Mouse (Mus musculus): Measurements from ENCODE around the gene Krtap1-5. TPM values are rescaled to one million over a fixed set of nuclear protein-coding genes. Genes with fewer than 3 reads are reported as not detected.

The Krtap1-5 gene
- polyA plus RNA-seq, 1 experiment, result not detected

DNA sequence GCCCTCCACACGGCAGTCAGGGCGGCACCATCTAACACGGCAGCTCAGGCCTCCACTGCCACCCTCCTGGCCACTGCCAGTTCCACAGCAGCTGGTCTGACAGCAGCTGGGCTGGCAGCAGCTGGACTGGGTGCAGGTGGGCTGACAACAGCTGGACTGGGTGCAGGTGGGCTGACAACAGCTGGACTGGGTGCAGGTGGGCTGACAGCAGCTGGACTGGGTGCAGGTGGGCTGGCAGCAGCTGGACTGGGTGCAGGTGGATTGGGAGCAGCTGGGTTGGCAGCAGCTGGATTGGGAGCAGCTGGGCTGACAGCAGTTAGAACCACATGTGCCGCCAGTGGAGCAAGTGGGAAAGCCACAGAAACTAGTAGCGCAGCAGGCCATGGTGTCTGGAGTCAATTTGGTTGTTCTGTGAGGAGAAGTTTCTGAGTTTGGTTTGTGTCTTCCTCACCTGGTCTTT, 2.5 kb upstream of the Krtap1-5 start, which contains the start of gene Krtap1-4:
Gene Krtap1-4, minus strand, starts transcription at position 410 of the 460 bp plus-strand sequence.
- no peak within 1 kb of the TSS for H3K4me3 ChIP-seq (ENCODE audit: insufficient read depth, low read length)
- H3K4me1 ChIP-seq (ENCODE audit: control insufficient read depth, insufficient read depth, low read length), result no peaks in the 10 kb centered on the region
- TF ChIP-seq CTCF (IDR thresholded peaks at IDR 0.05; ENCODE audit: low read depth, low read length) (no peak), POLR2A (IDR thresholded peaks at IDR 0.05; ENCODE audit: borderline replicate concordance, low read depth, low read length) (no peak)
- no peak within 1 kb of the TSS for H3K27ac ChIP-seq (ENCODE audit: insufficient read depth, low read depth, low read length)

DNA sequence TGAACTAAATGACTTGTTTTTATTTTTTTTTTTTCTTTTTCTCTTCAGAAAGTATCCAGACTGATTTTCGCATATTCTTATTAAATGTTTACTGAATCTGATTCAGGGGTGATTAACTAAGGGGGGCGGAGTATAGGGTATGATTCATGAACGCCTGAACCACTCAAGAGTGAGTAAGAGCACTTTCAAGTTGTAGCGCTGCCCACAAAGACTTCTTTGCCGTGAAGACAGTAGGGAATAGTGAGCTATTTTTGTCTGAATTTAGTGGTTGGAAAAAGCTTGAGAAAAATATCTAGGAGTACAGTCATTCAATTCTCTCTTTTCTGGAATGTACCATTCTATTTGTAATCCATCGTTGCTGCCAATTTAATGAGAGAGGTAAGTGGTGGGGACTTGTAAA, 748 bp upstream of the Krtap1-5 start:
- H3K4me3 ChIP-seq (ENCODE audit: insufficient read depth, low read length), result no peak overlapping the region
- H3K27ac ChIP-seq (ENCODE audit: insufficient read depth, low read depth, low read length), result no peak overlapping the region
- TF ChIP-seq POLR2A (IDR thresholded peaks at IDR 0.05; ENCODE audit: borderline replicate concordance, low read depth, low read length) (no peak), CTCF (IDR thresholded peaks at IDR 0.05; ENCODE audit: low read depth, low read length) (no peak)
- no peaks in the 10 kb centered on the region for H3K4me1 ChIP-seq (ENCODE audit: control insufficient read depth, insufficient read depth, low read length)

DNA sequence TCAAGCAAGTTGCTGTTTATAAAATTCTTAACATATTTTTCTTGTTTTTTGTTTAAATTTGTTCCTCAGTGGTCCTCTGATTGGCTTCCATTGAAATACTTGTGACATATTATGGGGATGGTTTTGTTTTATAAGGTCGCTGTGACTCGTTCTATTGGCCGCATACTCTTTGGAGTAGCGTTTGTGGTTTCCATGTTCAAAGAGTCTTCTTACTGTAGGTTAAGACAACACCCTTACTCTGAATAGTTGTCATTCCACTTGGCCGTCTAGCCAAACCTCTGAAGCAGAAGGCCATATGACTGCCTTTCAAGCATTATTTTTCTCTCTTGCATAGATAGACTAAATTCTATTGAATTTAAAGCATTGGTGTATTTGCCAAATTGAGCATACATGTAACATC, 235 bp upstream of the Krtap1-5 start:
- Histone ChIP-seq H3K4me3 (ENCODE audit: insufficient read depth, low read length) (no peak overlapping the region), H3K4me1 (ENCODE audit: control insufficient read depth, insufficient read depth, low read length) (no peaks in the 10 kb centered on the region), H3K27ac (ENCODE audit: insufficient read depth, low read depth, low read length) (no peak overlapping the region)
- no peak for TF ChIP-seq POLR2A (IDR thresholded peaks at IDR 0.05; ENCODE audit: borderline replicate concordance, low read depth, low read length)
- TF ChIP-seq CTCF (IDR thresholded peaks at IDR 0.05; ENCODE audit: low read depth, low read length), result no peak

DNA sequence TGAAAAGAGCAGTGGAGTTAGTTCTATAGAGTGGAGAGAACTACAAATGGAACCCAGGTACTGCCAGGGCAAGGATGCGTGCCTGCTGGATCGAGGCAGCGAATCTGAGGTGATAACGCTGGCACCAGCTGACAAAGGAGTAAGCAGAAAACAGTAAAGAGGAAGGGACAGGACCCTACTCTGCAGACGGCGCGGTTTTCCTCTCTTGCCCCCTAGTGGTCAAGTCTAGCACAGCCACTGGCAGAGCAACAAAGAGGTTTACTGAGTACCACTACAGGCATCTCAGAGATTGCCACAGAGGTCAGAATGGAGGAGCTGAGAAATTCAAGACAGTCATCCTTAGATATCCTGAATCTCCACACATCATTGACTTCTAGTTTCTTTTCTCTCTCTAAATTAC, 6.7 kb downstream of the Krtap1-5 start:
- TF ChIP-seq POLR2A (IDR thresholded peaks at IDR 0.05; ENCODE audit: borderline replicate concordance, low read depth, low read length) (no peak), CTCF (IDR thresholded peaks at IDR 0.05; ENCODE audit: low read depth, low read length) (peak; percentile 76)
- no peak overlapping the region for H3K4me3 ChIP-seq (ENCODE audit: insufficient read depth, low read length)

DNA sequence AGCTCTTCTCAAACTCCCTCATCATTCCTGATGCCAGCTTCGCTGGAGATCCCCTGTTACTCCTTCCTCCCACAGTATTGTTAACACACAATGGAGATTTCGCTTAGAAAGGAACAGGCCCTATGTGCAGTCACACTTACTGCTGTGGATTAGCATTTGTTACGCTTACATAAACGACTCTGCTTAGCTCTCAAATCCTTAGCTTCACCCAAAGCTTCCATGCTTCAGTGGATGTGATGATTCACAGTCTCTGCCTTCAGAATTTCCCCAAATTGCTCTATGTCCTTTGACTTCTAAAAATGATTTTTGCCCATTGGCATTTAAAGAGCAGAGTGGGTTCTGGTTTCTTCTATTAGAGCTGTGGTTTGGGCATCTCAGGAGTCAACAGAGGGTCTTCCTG, 7.7 kb downstream of the Krtap1-5 start:
- no peak for TF ChIP-seq CTCF (IDR thresholded peaks at IDR 0.05; ENCODE audit: low read depth, low read length)
- no peak for TF ChIP-seq POLR2A (IDR thresholded peaks at IDR 0.05; ENCODE audit: borderline replicate concordance, low read depth, low read length)
- no peak overlapping the region for H3K4me3 ChIP-seq (ENCODE audit: insufficient read depth, low read length)
- no peak overlapping the region for H3K27ac ChIP-seq (ENCODE audit: insufficient read depth, low read depth, low read length)
- H3K4me1 ChIP-seq (ENCODE audit: control insufficient read depth, insufficient read depth, low read length), result no peaks in the 10 kb centered on the region

More for the DNA sequence above, 6.7 kb downstream of the Krtap1-5 start:
- Histone ChIP-seq H3K27ac (ENCODE audit: insufficient read depth, low read depth, low read length) (no peak overlapping the region), H3K4me1 (ENCODE audit: control insufficient read depth, insufficient read depth, low read length) (no peaks in the 10 kb centered on the region)

DNA sequence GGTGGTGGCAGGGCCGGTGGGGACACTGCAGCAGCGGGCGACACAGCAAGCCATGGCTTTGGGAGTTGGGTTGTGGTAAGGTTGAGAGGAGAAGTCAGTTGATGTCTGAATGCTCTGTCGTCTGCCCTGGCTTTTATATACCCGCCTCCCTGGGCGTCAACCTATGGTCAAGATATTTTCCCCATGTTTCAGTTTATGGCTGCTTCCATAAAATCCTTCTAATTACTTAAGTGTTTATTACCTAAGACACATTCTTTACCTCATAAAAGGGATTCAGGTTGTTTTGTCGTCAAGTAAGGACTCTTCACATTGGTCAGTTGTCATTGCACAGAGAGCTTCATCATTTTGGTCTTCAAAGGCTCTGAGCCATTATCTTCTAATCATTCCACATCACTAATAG, 14.3 kb downstream of the Krtap1-5 start, which contains the start of gene Krtap3-1:
Gene Krtap3-1, minus strand, starts transcription at position 101 of the 400 bp plus-strand sequence.
- H3K4me3 ChIP-seq (ENCODE audit: insufficient read depth, low read length), result no peak within 1 kb of the TSS
- no peak for TF ChIP-seq POLR2A (IDR thresholded peaks at IDR 0.05; ENCODE audit: borderline replicate concordance, low read depth, low read length)
- TF ChIP-seq CTCF (IDR thresholded peaks at IDR 0.05; ENCODE audit: low read depth, low read length), result no peak
- no peaks in the 10 kb centered on the region for H3K4me1 ChIP-seq (ENCODE audit: control insufficient read depth, insufficient read depth, low read length)
- H3K27ac ChIP-seq (ENCODE audit: insufficient read depth, low read depth, low read length), result no peak within 1 kb of the TSS

DNA sequence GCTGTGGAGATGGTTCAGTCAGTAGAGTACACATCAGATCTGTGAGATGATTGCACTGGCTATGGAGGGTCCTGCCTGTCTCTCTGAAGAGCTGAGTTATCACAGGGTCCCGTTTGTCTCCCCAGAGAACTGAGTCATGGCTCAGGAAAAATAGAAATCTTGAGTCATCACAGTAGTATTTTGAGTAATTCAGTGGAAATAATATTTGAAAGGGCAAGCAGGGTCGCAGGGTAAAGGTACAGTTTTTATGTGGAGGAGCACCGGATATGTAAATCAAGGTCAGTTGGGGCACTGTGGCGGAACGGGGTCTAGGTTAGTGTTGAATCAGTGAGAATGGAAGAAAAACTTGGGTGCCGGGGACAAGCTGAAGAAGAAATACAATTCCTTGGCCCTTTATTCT, 18.2 kb downstream of the Krtap1-5 start:
- H3K4me1 ChIP-seq (ENCODE audit: control insufficient read depth, insufficient read depth, low read length), result no peaks in the 10 kb centered on the region
- no peak for TF ChIP-seq CTCF (IDR thresholded peaks at IDR 0.05; ENCODE audit: low read depth, low read length)
- no peak for TF ChIP-seq POLR2A (IDR thresholded peaks at IDR 0.05; ENCODE audit: borderline replicate concordance, low read depth, low read length)
- H3K27ac ChIP-seq (ENCODE audit: insufficient read depth, low read depth, low read length), result no peak overlapping the region
- H3K4me3 ChIP-seq (ENCODE audit: insufficient read depth, low read length), result no peak overlapping the region

DNA sequence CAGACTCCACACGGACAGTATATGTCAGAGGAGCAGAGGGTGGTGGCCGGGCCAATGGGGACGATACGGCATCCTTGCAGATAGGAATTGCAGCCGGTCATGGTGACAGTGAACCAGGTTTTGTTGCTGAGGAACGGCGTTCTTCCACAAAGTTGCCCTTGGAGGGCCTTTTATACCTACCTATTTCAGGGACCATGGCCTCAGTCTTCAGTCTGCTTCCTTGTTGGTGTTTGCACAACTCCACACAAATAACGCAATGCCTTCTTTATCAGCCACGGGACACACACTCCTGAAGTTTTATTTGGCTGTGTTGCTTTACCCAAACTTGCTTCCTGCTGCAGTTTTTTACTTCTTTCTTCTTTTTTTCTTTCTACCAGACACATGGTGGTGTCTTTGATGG, 21.4 kb downstream of the Krtap1-5 start, which contains the start of gene Gm11939:
Gene Gm11939, minus strand, starts transcription at position 101 of the 400 bp plus-strand sequence.
- H3K4me3 ChIP-seq (ENCODE audit: insufficient read depth, low read length), result no peak within 1 kb of the TSS
- H3K4me1 ChIP-seq (ENCODE audit: control insufficient read depth, insufficient read depth, low read length), result no peaks in the 10 kb centered on the region
- no peak for TF ChIP-seq POLR2A (IDR thresholded peaks at IDR 0.05; ENCODE audit: borderline replicate concordance, low read depth, low read length)
- no peak for TF ChIP-seq CTCF (IDR thresholded peaks at IDR 0.05; ENCODE audit: low read depth, low read length)
- no peak within 1 kb of the TSS for H3K27ac ChIP-seq (ENCODE audit: insufficient read depth, low read depth, low read length)

DNA sequence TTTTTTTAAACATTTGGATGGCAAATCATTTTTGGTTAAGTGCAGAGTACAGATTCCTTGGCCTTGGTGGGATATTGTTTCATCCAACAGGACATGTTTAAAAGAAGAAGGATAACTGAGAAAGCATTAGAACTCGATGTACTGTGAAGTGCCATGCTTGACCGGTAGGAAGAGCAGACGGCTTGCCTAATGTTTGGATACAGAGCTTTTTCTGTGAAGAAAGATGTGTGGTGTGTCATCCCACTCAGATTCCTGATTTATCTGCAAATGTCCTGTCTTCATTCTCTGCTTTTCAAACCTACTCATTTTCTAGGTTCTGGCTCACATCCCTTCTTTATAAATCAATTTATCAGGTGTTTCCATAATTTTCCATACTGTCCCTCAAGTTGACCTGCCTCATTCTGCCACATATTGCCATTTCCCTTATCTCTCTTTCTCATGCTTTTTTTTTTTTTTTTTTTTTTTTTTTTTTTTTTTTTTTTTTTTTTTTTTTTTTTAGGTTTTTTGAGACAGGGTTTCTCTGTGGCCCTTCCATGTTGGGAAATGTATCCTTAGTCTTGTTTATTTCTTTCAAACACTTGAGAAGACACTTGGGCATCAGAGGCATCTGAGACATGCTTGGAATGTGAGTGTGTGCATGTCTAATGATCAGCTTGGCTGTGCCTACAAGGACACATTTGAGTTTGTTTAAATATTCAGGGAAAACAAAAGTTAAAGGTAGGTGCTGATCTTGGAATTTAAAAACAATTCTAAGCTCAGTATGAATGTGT, 22.7 kb downstream of the Krtap1-5 start:
- Histone ChIP-seq H3K27ac (ENCODE audit: insufficient read depth, low read depth, low read length) (no peak overlapping the region), H3K4me3 (ENCODE audit: insufficient read depth, low read length) (no peak overlapping the region)
- no peak for TF ChIP-seq POLR2A (IDR thresholded peaks at IDR 0.05; ENCODE audit: borderline replicate concordance, low read depth, low read length)
- TF ChIP-seq CTCF (IDR thresholded peaks at IDR 0.05; ENCODE audit: low read depth, low read length), result no peak

DNA sequence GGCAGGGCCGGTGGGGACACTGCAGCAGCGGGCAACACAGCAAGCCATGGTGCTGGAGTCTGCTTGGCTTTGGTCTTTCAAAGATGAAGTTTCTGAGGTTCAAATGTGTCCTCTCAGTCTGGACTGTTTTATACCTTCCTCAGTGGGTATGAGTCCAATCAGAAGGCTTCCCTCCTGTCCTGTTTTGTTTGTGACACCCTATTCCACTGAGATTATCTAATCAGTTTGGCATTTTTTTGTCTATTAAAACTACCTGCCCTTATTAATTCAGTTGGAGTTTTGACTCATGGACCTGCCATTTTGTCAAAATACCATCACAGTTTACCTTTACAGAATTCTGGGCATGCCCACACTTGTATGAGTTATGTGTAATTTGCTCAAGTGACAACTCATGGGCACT, 24.1 kb downstream of the Krtap1-5 start, which contains the start of gene Krtap3-2:
Gene Krtap3-2, minus strand, starts transcription at position 101 of the 400 bp plus-strand sequence.
- TF ChIP-seq CTCF (IDR thresholded peaks at IDR 0.05; ENCODE audit: low read depth, low read length) (no peak), POLR2A (IDR thresholded peaks at IDR 0.05; ENCODE audit: borderline replicate concordance, low read depth, low read length) (no peak)
- Histone ChIP-seq H3K27ac (ENCODE audit: insufficient read depth, low read depth, low read length) (no peak within 1 kb of the TSS), H3K4me3 (ENCODE audit: insufficient read depth, low read length) (no peak within 1 kb of the TSS), H3K4me1 (ENCODE audit: control insufficient read depth, insufficient read depth, low read length) (no peaks in the 10 kb centered on the region)

More for the DNA sequence above, 22.7 kb downstream of the Krtap1-5 start:
- H3K4me1 ChIP-seq (ENCODE audit: control insufficient read depth, insufficient read depth, low read length), result no peaks in the 10 kb centered on the region

Measured in bone marrow macrophage, adult 2 months (primary cell).